Mouse (Mus musculus): ENCODE results near the gene Calr3.

Calr3 gene

GRCm38 (mm10) chr8:72443338-72443993, at the start of gene Calr3, which contains the start of gene 1700030K09Rik:
Gene Calr3 (minus strand): TSS chr8:72443870.
Gene 1700030K09Rik (plus strand): TSS chr8:72443880.
- peak; percentile 96 for DNase-seq (ENCODE audit: low read depth, low spot score)

DNA sequence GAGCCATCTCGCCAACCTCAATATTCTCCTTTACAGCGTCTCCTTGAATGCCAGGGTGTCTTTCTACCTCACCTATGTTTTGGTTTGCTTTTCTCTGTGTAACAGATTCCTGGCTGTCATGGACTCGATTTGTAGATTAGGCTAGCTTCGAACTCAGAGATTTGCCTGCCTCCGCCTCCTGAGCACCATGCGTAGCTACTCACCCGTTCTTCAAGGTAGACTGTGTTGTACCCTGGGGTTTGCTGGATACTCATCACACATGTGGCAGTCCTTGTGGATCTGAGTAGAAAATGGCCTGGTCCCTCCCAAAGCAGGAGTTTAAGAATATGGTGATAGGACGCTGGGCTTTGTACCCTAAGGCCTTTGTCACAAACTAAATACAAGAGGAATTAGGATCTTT, 49.7 kb upstream of the Calr3 start:
- no peak for DNase-seq (ENCODE audit: low read depth, low spot score)

DNA sequence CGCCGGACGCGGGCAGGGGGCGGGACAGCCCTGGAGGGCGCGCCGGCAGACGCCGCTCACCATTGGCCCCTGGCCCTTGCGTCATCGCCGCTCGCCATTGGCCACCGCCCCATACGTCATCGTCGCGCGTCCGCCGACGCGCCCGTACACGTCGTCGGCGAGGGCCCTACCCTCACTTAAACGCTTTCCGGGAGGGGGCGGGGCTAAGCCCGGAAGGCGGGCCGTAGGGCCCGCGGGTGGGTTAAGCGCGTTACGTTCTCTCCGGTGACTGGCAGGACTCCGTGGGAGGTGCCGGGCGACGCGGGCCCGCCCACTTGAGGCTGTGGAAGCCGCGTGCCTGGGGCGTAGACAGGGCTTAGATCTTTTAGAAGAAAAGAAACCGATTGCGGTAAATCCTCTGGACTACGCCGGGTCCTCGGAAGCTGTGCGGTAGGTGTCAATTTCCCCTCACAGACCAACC, 49.0 kb upstream of the Calr3 start:
- peak; percentile 99 for DNase-seq (ENCODE audit: low read depth, low spot score)

DNA sequence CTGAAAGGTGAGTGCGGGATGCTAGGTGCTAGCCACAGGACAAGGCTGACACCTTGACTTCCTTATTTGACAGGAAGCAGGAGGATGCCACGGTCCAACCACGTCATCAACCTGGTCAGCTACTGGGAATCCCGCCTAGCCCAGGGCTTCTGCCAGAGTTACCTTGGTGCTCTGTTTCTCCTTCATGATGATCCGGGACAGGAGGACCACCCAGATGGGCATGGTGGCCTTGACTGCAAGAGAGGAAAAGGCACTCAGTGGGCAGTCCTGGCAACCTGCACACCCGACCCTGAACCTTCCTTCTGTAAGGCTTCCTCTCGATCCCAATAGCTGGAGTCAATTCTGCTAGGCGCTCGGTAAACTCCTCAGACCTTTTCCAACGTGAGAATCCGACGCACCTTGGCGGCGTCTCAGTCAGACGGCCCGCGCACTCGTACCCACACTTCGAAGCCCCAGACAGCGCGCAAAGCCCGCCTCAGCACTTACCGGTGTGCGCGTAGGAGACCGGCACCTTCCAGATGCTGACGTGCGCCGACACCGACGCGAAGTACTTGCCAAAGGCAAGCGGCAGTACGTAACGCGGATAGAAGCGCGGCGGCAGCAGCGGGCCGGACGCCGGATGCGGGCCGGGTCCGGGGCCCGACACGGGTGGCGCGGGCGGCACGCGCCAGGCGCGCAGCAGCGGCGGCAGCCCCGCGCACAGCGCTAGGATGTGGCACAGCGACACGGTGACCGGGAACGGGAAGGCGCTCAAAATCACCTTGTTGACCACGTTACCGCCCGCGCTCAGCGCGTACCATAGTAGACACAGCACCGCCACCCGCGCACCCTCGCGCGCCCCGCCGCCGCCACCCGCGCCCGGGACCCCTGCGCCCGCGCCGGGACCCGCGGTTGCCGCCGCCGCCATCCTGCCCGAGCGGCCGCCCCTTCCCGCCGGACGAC, 48.3 kb upstream of the Calr3 start, which contains the start of gene Slc35e1:
TSS of gene Slc35e1 (minus strand) at position 935 of the 942 bp plus-strand sequence.
- no peak for DNase-seq (ENCODE audit: low read depth, low spot score)

GRCm38 (mm10) chr8:72491017-72491416, 47.3 kb upstream of the Calr3 start:
- no peak for DNase-seq (ENCODE audit: low read depth, low spot score)

DNA sequence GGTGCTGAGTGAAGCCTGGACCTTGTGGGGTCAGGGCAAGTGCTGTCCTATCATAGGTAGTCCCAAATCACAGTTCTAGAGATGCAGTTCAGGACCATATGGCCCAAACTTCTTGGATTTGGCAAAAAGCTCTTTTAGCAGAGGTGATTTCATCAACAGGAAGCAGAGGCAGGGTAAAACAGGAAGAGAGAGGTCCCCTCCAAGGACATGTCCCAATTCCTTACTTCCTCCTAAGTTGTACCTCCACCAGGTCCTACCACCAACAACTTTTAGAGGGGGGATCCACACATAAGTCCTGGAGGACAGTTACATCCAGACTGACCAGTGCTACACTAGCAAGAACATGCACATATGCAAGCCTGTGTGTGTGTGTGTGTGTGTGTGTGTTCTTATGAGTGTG, 43.3 kb upstream of the Calr3 start:
- no peak for DNase-seq (ENCODE audit: low read depth, low spot score)

DNA sequence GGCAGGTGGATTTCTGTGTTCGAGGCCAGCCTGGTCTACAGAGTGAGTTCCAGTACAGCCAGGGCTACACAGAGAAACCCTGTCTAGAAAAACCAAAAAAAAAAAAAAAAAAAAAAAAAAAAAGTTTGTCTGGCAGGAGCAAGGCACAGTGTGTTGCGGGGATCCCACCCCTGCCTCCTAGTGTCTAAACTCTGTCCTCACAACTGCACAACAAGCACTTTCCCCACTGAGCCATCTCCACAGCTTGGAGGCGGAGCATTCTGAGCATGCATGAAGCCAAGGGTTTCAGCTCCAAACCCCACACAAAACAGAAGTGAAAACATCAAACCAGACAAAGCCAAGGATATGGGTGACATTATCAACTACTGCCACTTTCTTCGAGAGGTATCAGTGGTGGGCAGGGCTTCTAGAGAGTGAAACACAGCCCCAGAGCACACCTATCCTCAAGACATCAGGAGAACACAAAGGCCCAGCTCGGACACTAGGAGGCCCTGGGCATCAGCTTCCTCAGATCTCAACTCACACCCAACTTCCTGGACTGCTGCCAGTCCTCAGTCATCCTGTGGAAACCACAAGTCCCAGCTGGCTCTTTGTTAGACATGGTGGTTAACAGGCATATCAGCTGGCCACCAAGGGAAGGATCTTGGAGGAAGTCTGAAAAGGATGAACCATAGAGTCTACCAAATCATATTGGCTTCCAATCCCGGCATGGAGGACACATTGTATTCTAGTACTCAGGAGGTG, 42.0 kb upstream of the Calr3 start:
- DNase-seq (ENCODE audit: low read depth, low spot score), result no peak

DNA sequence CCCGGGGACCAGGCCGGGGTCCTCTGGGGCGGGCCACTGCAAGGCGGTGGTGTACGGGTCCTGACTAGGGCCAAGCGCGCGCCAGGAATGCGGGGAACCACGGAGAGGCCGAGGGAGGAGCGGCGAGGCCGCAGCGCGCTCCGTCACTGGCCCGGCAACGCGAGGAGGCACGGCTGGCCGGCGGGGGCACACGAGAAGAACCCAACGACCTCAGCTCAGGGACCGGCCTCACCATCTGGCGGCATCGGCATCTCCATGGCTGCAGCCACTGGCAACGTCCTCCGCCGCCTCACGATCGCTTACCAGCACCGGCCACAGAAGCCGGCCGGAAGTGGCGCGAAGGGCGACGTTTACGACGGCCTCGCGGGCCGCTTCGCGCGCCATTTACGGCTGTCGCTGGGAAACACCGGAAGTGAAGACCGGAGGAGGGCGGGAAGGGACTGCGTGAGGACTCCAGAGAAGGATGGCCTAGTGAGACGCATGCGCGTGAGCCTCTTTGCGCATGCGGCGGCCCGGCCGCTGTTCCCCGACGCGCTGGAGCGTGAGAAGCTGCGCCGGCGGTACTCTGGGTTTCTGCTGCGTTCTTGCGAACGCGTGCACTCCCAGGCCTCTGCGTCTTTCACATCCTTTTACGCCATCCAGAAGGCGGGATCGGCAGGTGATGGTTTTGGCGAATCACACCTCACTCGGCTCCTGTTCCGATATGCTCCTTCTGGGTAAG, 31.3 kb upstream of the Calr3 start, which contains the start of gene Cherp:
TSS of gene Cherp (minus strand) at position 401 of the 721 bp plus-strand sequence.
- DNase-seq (ENCODE audit: low read depth, low spot score), result peak; percentile 96

DNA sequence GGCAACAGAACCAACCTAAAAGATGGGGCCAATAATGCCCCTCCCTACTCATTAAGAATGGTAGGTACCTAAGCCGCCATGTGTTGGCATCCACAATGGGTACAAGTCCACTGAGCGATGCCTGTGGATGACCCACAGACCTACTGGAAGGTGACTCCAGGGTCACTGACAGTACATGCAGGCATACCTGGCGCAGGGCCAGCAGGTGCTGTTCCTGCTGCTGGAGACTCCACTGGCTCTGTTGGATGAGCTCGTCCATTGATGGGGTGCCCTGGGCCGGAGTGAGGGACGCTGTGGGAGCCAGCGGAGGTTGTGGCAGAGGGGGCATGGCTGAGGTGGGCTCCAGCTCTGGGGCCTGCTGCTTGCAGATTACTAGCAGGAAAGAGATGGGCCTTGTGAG, 27.0 kb upstream of the Calr3 start:
- DNase-seq (ENCODE audit: low read depth, low spot score), result no peak

GRCm38 (mm10) chr8:72469984-72470383, 26.3 kb upstream of the Calr3 start:
- DNase-seq (ENCODE audit: low read depth, low spot score), result no peak

GRCm38 (mm10) chr8:72469243-72469642, 25.6 kb upstream of the Calr3 start:
- DNase-seq (ENCODE audit: low read depth, low spot score), result no peak

GRCm38 (mm10) chr8:72464211-72464610, 20.5 kb upstream of the Calr3 start:
- no peak for DNase-seq (ENCODE audit: low read depth, low spot score)

DNA sequence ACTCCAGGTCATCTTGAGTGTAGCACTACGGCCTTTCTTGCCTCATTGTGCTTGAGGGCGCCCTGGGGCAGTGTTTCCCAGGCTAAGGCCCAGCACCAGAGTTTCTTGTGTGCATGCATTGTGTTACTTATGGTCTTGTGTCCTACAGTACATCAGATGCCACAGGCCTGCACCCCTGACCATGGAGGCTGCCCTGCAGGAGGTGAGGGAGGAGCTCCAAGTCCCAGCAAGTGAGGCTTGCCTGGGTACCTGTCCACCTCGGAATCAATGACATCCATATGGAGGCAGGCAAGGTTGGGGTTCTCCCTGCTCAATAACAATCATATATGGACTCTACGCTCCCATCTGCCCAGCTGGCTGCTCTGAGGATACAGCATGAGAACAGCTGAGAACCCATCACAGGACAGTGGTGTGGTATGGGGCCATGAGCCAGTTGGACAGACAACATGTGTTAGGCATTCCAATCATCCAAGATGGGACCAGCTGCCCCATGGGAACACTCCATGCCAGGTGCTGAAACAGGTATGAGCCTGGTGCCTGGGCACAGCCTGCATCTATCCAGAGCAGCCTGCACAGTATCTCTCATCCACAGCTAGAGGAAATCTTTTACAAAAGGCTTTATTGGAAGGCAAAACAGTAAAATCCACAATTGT, 16.3 kb upstream of the Calr3 start:
- DNase-seq (ENCODE audit: low read depth, low spot score), result no peak

DNA sequence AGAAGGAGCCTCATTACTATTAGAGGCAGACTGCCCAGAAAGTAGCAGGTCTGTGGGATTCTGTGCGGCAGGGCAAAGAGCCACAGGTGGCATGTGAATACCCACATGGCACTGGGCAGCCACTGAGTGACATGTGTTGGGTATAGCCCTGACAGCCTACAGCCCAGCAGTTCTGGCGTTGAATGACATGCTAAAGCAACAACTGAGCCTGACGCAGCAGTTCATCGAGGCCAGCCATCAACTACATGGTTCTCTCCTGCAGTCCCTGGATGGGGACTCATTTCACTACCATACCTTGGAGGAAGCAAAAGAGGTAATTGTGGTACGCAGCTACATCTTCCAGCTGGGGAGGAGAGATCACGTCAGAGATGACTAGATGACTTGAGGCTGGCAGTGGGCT, 14.8 kb upstream of the Calr3 start:
- DNase-seq (ENCODE audit: low read depth, low spot score), result no peak

DNA sequence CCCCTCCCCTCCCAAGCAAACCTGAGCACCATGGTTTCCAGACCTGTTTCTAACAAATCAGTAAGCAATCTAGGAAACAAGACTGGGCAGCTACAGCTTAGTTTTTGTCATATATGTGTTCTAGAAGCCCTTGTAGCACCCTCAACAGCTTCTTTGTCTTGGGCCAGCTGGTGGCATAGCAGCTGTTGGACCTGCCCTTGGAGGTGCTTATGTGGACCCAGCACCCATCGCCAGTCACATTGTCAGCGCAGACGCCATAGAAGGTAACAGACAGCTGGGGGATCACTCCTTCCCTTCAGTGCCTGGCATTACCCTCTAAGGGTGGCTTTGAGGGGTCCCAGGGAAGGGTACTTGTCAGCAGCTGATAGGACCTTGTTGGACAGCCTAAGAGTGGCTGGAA, 14.1 kb upstream of the Calr3 start:
- DNase-seq (ENCODE audit: low read depth, low spot score), result no peak

DNA sequence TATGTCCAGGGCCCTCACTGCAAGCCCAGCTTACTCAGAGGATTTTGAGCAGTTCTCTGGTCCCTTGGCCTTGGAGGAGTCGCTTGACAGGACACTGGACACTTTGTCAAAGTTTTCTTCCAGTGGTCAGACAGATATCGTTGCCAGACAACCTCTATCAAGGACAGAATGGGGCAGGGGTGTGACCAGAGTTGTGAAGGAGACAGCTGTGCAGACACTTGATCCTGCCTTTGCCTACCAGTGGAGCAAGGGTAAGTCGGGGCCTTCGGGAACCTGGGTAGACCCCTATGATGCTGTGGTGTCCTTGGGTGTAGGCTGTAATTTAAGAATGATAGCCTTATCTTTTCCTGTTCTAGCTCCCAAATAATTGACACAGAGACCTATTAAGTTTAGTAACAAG, 11.6 kb upstream of the Calr3 start:
- DNase-seq (ENCODE audit: low read depth, low spot score), result no peak

DNA sequence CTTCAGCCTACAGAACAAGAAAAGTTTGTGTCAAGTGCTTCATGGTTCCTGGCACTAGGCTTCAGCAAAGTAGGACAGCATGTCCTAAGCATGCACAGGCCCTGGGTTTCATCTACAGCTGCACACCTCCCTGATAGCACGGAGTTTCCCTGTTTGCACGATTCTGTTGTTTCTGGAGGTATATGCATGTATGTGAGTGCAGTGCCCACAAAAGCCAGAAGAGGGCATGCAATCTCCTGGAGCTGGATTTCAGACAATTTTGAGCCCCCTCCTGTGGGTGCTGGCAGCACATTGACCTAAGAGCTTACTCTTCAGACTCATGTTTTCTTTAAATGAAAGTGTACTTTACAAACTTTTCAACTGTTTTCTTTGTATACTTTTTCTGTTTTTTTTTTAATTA, 10.2 kb upstream of the Calr3 start:
- DNase-seq (ENCODE audit: low read depth, low spot score), result no peak

DNA sequence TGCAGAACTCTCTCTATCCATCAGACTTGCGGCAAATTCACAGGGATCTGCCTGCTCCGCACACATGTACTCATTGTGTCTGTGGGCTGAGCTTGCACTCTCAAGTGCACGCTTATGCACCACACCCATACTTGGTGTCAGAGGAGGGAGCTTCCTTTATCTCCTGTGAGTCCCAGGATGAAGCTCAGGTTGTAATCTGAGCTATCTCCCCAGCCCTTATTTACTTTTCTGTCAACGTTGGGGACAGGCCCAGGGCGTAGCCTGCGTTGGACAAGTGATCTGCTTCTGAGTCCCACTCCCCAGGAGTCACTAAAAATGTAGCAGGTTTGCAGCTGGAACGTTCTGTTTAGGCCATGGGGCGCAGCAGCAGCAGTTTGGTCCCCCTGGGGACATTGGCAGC, 7.8 kb upstream of the Calr3 start:
- DNase-seq (ENCODE audit: low read depth, low spot score), result no peak

GRCm38 (mm10) chr8:72445071-72445470, 1.4 kb upstream of the Calr3 start:
- DNase-seq (ENCODE audit: low read depth, low spot score), result no peak

- DNase-seq (ENCODE audit: low read depth, low spot score), result no peak
These were observed 302 bp upstream of the Calr3 start for GRCm38 (mm10) chr8:72443994-72444350.
